Mouse (Mus musculus): Measurements from ENCODE around the gene Smg5.

- TF ChIP-seq POLR2A (IDR thresholded peaks at IDR 0.05; ENCODE audit: control insufficient read depth, low read depth, low read length), result no peak
- no peak for TF ChIP-seq CTCF (IDR thresholded peaks at IDR 0.05; ENCODE audit: control insufficient read depth, insufficient read depth, insufficient replicate concordance, low read depth, low read length)
Observed at GRCm38 (mm10) chr3:88334029-88334658, 1.9 kb upstream of the Smg5 start.

Data from testis, adult 2 months (tissue).